Mouse (Mus musculus) lung, embryonic 14.5 days (tissue): Measurements from ENCODE around the gene Sh3tc1. TPM values are rescaled to one million over a fixed set of nuclear protein-coding genes. Genes with fewer than 3 reads are reported as not detected.

ENCODE experiments used
- ATAC-seq: fragments of 200-750 bp; cut with Nextera tagmentation; 2 replicates; pipeline ENCODE4 v1.8.0; 2017; ENCODE audit warnings: mild to moderate bottlenecking, moderate TSS enrichment, moderate library complexity; ENCODE audit not compliant: insufficient read depth
- DNase-seq: peaks from one replicate; pipeline ENCODE4 v3.0.0-alpha.2; 2015
- H3K27ac ChIP-seq: fragments of 300-500 bp; sonication (generic); 2 replicates; pipeline ENCODE4 v1.5.1; 2014; ENCODE audit warnings: low read depth, mild to moderate bottlenecking, moderate library complexity
- H3K27me3 ChIP-seq: fragments of 300-500 bp; sonication (generic); 2 replicates; pipeline ENCODE4 v1.6.1; 2014; ENCODE audit warnings: low read length, control low read depth; ENCODE audit not compliant: insufficient read depth
- H3K36me3 ChIP-seq: fragments of 300-500 bp; sonication (generic); 2 replicates; pipeline ENCODE4 v1.6.1; 2014; ENCODE audit warnings: control low read depth; ENCODE audit not compliant: insufficient read depth
- H3K4me1 ChIP-seq: fragments of 300-500 bp; sonication (generic); 2 replicates; pipeline ENCODE4 v1.6.1; 2014; ENCODE audit warnings: antibody characterized with exemption, control low read depth; ENCODE audit not compliant: insufficient read depth
- H3K4me2 ChIP-seq: fragments of 300-500 bp; sonication (generic); 2 replicates; pipeline ENCODE4 v1.6.1; 2014; ENCODE audit warnings: mild to moderate bottlenecking
- H3K4me3 ChIP-seq: fragments of 300-500 bp; sonication (generic); 2 replicates; pipeline ENCODE4 v1.5.1; 2014; ENCODE audit warnings: low read depth, low read length
- H3K9ac ChIP-seq: fragments of 300-500 bp; sonication (generic); 2 replicates; pipeline ENCODE4 v1.6.1; 2014
- H3K9me3 ChIP-seq: fragments of 300-500 bp; sonication (generic); 2 replicates; pipeline ENCODE4 v1.6.1; 2016; ENCODE audit warnings: low read depth, low read length, control low read depth
- CTCF ChIP-seq: IDR thresholded peaks from 2 replicates; pipeline ENCODE4 v1.5.1; 2016; ENCODE audit warnings: antibody characterized with exemption, low read depth
- WGBS: fragments of 180-500 bp; shearing (Covaris S2); extraction: QIAGEN DNeasy Blood & Tissue Kit; methylation state at CpG from one replicate; pipeline ENCODE4 v1.1.7; 2014; 5-methylcytosine and 5-hydroxymethylcytosine counted together
- polyA plus RNA-seq: library from polyadenylated mRNA; unstranded; fragments of >200 nt; fragmentation: Nextera tagmentation; extraction: Ambion mirVana; gene quantifications from 2 replicates; pipeline ENCODE4 v1.2.1, GENCODE M21; 2014

Sh3tc1 gene
- polyA plus RNA-seq, 1 experiment from 2014 or later: 8.7 TPM

- 61% methylated on average over 1 of the region's 1 CpGs for WGBS
- no peaks in the 10 kb centered on the region for H3K36me3 ChIP-seq
- no peak overlapping the region for H3K4me2 ChIP-seq
- TF ChIP-seq CTCF: no peak
- H3K27ac ChIP-seq: peak overlapping the region; percentile 16; the same call in 1 of the 2 replicates
- peaks cover 5% of the 10 kb centered on the region; the same call in 1 of the 2 replicates for H3K4me1 ChIP-seq
- H3K9me3 ChIP-seq: no peaks in the 10 kb centered on the region
- H3K9ac ChIP-seq: no peak overlapping the region
- H3K27me3 ChIP-seq: no peaks in the 10 kb centered on the region
- no peak for ATAC-seq
- H3K4me3 ChIP-seq: no peak overlapping the region
- no peak for DNase-seq
Observed at GRCm38 (mm10) chr5:35730552-35730951, 9.2 kb downstream of the Sh3tc1 start.

GRCm38 (mm10) chr5:35729844-35730243 is 9.9 kb downstream of the Sh3tc1 start:
- Histone ChIP-seq H3K27ac (peak overlapping the region; percentile 82; the same call in 1 of the 2 replicates), H3K4me3 (no peak overlapping the region), H3K4me2 (no peak overlapping the region), H3K9ac (no peak overlapping the region), H3K36me3 (no peaks in the 10 kb centered on the region), H3K9me3 (no peaks in the 10 kb centered on the region), H3K4me1 (peaks cover 5% of the 10 kb centered on the region; the same call in 1 of the 2 replicates), H3K27me3 (no peaks in the 10 kb centered on the region)
- peak; percentile 80 for DNase-seq
- WGBS: 67% methylated on average over 3 of the region's 3 CpGs
- ATAC-seq: peak; percentile 52; the same call in 1 of the 2 replicates
- no peak for TF ChIP-seq CTCF

- peak overlapping the region; percentile 17; the same call in 1 of the 2 replicates for H3K9ac ChIP-seq
- peak overlapping the region; percentile 28 for H3K4me3 ChIP-seq
- peak; percentile 81; the same call in 1 of the 2 replicates for ATAC-seq
- no peaks in the 10 kb centered on the region for H3K9me3 ChIP-seq
- no peaks in the 10 kb centered on the region for H3K27me3 ChIP-seq
- TF ChIP-seq CTCF: 0 out of 2 replicates have a peak, but pooled peaks have one; percentile 12
- H3K36me3 ChIP-seq: no peaks in the 10 kb centered on the region
- H3K4me1 ChIP-seq: peaks cover 5% of the 10 kb centered on the region; the same call in 1 of the 2 replicates
- peak; percentile 76 for DNase-seq
- peak overlapping the region; percentile 53 for H3K4me2 ChIP-seq
- H3K27ac ChIP-seq: peak overlapping the region; percentile 82
- WGBS: 30% methylated on average over 11 of the region's 11 CpGs
Observed at GRCm38 (mm10) chr5:35728957-35729460, 10.8 kb downstream of the Sh3tc1 start.

- ATAC-seq (no peak), DNase-seq (no peak)
- H3K9ac ChIP-seq: peak overlapping the region; percentile 17; the same call in 1 of the 2 replicates
- H3K27ac ChIP-seq: peak overlapping the region; percentile 82; the same call in 1 of the 2 replicates
- peak overlapping the region; percentile 28 for H3K4me3 ChIP-seq
- no peaks in the 10 kb centered on the region for H3K9me3 ChIP-seq
- TF ChIP-seq CTCF: no peak
- peaks cover 5% of the 10 kb centered on the region; the same call in 1 of the 2 replicates for H3K4me1 ChIP-seq
- 83% methylated on average over 12 of the region's 12 CpGs for WGBS
- H3K27me3 ChIP-seq: no peaks in the 10 kb centered on the region
- no peaks in the 10 kb centered on the region for H3K36me3 ChIP-seq
- peak overlapping the region; percentile 53 for H3K4me2 ChIP-seq
Observed at GRCm38 (mm10) chr5:35728344-35728956, 11.3 kb downstream of the Sh3tc1 start.

GRCm38 (mm10) chr5:35727447-35727846 is 12.3 kb downstream of the Sh3tc1 start:
- Histone ChIP-seq H3K36me3 (no peaks in the 10 kb centered on the region), H3K4me3 (no peak overlapping the region), H3K4me2 (peak overlapping the region; percentile 53), H3K9me3 (no peaks in the 10 kb centered on the region), H3K27me3 (no peaks in the 10 kb centered on the region), H3K27ac (no peak overlapping the region), H3K4me1 (peaks cover 5% of the 10 kb centered on the region; the same call in 1 of the 2 replicates), H3K9ac (no peak overlapping the region)
- no peak for ATAC-seq
- DNase-seq: no peak
- WGBS: 88% methylated on average over 5 of the region's 5 CpGs
- peak; percentile 26 for TF ChIP-seq CTCF

GRCm38 (mm10) chr5:35725840-35726239 is 13.9 kb downstream of the Sh3tc1 start:
- no peaks in the 10 kb centered on the region for H3K36me3 ChIP-seq
- ATAC-seq: no peak
- no peak for TF ChIP-seq CTCF
- no peak overlapping the region for H3K4me2 ChIP-seq
- no peaks in the 10 kb centered on the region for H3K27me3 ChIP-seq
- WGBS: 74% methylated on average over 3 of the region's 3 CpGs
- H3K27ac ChIP-seq: no peak overlapping the region
- H3K9ac ChIP-seq: no peak overlapping the region
- no peaks in the 10 kb centered on the region for H3K9me3 ChIP-seq
- H3K4me3 ChIP-seq: no peak overlapping the region
- H3K4me1 ChIP-seq: peaks cover 5% of the 10 kb centered on the region; the same call in 1 of the 2 replicates
- DNase-seq: no peak

GRCm38 (mm10) chr5:35723900-35724299 is 15.9 kb downstream of the Sh3tc1 start:
- 70% methylated on average over 5 of the region's 5 CpGs for WGBS
- no peak for ATAC-seq
- no peak for TF ChIP-seq CTCF

More at GRCm38 (mm10) chr5:35723900-35724299, 15.9 kb downstream of the Sh3tc1 start:
- DNase-seq: no peak
- H3K4me3 ChIP-seq: no peak overlapping the region
- H3K9me3 ChIP-seq: no peaks in the 10 kb centered on the region
- H3K27me3 ChIP-seq: no peaks in the 10 kb centered on the region
- H3K4me2 ChIP-seq: no peak overlapping the region
- H3K36me3 ChIP-seq: no peaks in the 10 kb centered on the region
- H3K4me1 ChIP-seq: peaks cover 11% of the 10 kb centered on the region; the same call in 1 of the 2 replicates
- H3K9ac ChIP-seq: no peak overlapping the region
- H3K27ac ChIP-seq: no peak overlapping the region
